Mouse (Mus musculus) cerebellum, adult 18-20 months (tissue): ENCODE results near the gene Tcea2.

ENCODE experiments used
- DNase-seq, 2 experiments: peaks; one replicate each; pipeline ENCODE4 v3.0.0; 2021

Tcea2 gene

GRCm38 (mm10) chr2:181675454-181675853, 4.7 kb upstream of the Tcea2 start:
- peak; percentile 37 to 53 for DNase-seq

GRCm38 (mm10) chr2:181676424-181676823, 3.7 kb upstream of the Tcea2 start:
- no peak for DNase-seq

- DNase-seq: no peak
Measured at GRCm38 (mm10) chr2:181677096-181677754, 2.9 kb upstream of the Tcea2 start.

- DNase-seq: no peak
Measured at GRCm38 (mm10) chr2:181677755-181678098, 2.4 kb upstream of the Tcea2 start.

GRCm38 (mm10) chr2:181678780-181679179, 1.3 kb upstream of the Tcea2 start:
- DNase-seq: peak; percentile 67 to 70

- peak; percentile 36 to 52 for DNase-seq
Measured at GRCm38 (mm10) chr2:181680716-181681117, 607 bp downstream of the Tcea2 start.

- DNase-seq: no peak
Measured at GRCm38 (mm10) chr2:181681978-181682377, 1.9 kb downstream of the Tcea2 start.

GRCm38 (mm10) chr2:181683381-181683780, 3.3 kb downstream of the Tcea2 start:
- DNase-seq: no peak

GRCm38 (mm10) chr2:181684713-181685112, 4.6 kb downstream of the Tcea2 start:
- DNase-seq: no peak

GRCm38 (mm10) chr2:181685686-181686085, 5.6 kb downstream of the Tcea2 start:
- DNase-seq: no peak

GRCm38 (mm10) chr2:181687586-181687985, 7.5 kb downstream of the Tcea2 start:
- no peak for DNase-seq

GRCm38 (mm10) chr2:181689466-181690160, 9.5 kb downstream of the Tcea2 start:
- no peak for DNase-seq

GRCm38 (mm10) chr2:181691083-181691482, 11.0 kb downstream of the Tcea2 start:
- no peak for DNase-seq

GRCm38 (mm10) chr2:181691571-181691970, 11.5 kb downstream of the Tcea2 start:
- no peak for DNase-seq

GRCm38 (mm10) chr2:181692304-181692703, 12.2 kb downstream of the Tcea2 start:
- no peak for DNase-seq

GRCm38 (mm10) chr2:181693339-181694280, 13.5 kb downstream of the Tcea2 start, which contains the start of gene Rgs19:
Rgs19 (minus strand) TSS chr2:181693977.
- peak; percentile 70 to 75 for DNase-seq

GRCm38 (mm10) chr2:181694581-181694980, 14.5 kb downstream of the Tcea2 start:
- DNase-seq: no peak

- DNase-seq: no peak
Measured at GRCm38 (mm10) chr2:181695776-181696175, 15.7 kb downstream of the Tcea2 start.

GRCm38 (mm10) chr2:181696801-181697420, 16.8 kb downstream of the Tcea2 start:
- peak in 1 of 2 experiments; percentile 1 for DNase-seq

- DNase-seq: no peak
Measured at GRCm38 (mm10) chr2:181698241-181698640, 18.1 kb downstream of the Tcea2 start, which contains the start of gene Lkaaear1. Lkaaear1 (minus strand) TSS chr2:181698442.

- DNase-seq: peak in 1 of 2 experiments; percentile 35
Measured at GRCm38 (mm10) chr2:181706668-181707067, 26.6 kb downstream of the Tcea2 start.

GRCm38 (mm10) chr2:181713749-181714148, 33.6 kb downstream of the Tcea2 start:
- DNase-seq: peak in 1 of 2 experiments; percentile 26

GRCm38 (mm10) chr2:181714903-181715326, 34.8 kb downstream of the Tcea2 start, which contains the start of gene Oprl1:
Oprl1 (plus strand) TSS chr2:181715016.
- peak in 1 of 2 experiments; percentile 33 for DNase-seq
